Comparison of ENCODE assay signal across 21 mouse cellular contexts in the genomic region with DNA sequence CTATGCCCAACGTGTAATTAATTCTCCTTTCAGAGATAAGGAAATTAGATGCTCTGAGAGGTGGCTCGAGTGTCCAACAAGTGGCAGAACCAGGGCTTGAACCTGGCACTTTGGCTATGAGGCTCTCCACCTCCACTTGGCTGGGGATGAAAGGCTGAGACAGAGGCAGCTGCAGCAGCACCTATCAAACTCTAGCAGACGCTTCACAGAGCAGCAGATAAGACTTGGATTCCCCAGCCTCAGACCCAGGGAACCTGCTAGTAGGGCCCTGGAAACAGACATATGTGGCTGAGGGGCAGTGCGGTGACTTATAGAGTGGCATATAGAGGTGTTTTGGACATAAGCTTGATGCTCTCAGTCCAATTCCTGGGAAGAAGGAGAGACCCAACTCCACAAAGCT. TPM values are rescaled to one million over a fixed set of nuclear protein-coding genes. Genes with fewer than 3 reads are reported as not detected.
DNase-seq lines count a peak whose midpoint lies in the region; ATAC-seq lines count a peak whose summit lies in the region.
"Had no signal": no experiment of that assay in that cellular context is flagged by ENCODE, and none has a peak within 500 bp of the region (broad histone marks: within the 10 kb centered on the region; RNA-seq: fewer than 3 reads in every experiment).

No protein-coding gene starts in this region.

- no peak overlapping the region for H3K9ac ChIP-seq in liver, embryonic 12.5 days
- H3K9ac ChIP-seq: embryonic facial prominence, embryonic 12.5 days; forebrain, postnatal 0 days; hindbrain, embryonic 14.5 days had no signal

- H3K9me3 ChIP-seq in heart, embryonic 10.5 days: no peaks in the 10 kb centered on the region
- no peaks in the 10 kb centered on the region for H3K9me3 ChIP-seq in liver, embryonic 12.5 days (replicated peaks)
- H3K9me3 ChIP-seq: embryonic facial prominence, embryonic 12.5 days; G1E; hindbrain, embryonic 10.5 days had no signal

- no peak for DNase-seq in heart, embryonic 10.5 days (ENCODE audit: low spot score)
- no peak for DNase-seq in heart, postnatal 14 days
- peak; percentile 8 for DNase-seq in c-Kit-positive CD71-positive TER-119-negative erythroid progenitor cells, embryonic 14.5 days (ENCODE audit: low read depth)
- no peak for DNase-seq in kidney, adult 9 months
- DNase-seq in left cerebral cortex, postnatal 4 days: no peak
- no peak for DNase-seq in ovary, postnatal 10 days (ENCODE audit: low spot score)
- DNase-seq: adrenal gland, postnatal 14 days; B cell, adult 2 months; cerebellum, adult 2 months; cerebellum, postnatal 10 days; forebrain, postnatal 0 days; gastrocnemius, adult 2 months; gastrocnemius, postnatal 25 days had no signal

- H3K36me3 ChIP-seq in heart, embryonic 10.5 days: no peaks in the 10 kb centered on the region
- no peaks in the 10 kb centered on the region for H3K36me3 ChIP-seq in liver, embryonic 12.5 days
- H3K36me3 ChIP-seq: embryonic facial prominence, embryonic 12.5 days; G1E; hindbrain, embryonic 10.5 days had no signal

- H3K4me3 ChIP-seq in heart, embryonic 10.5 days: no peak overlapping the region
- no peak overlapping the region for H3K4me3 ChIP-seq in liver, embryonic 12.5 days
- H3K4me3 ChIP-seq: embryonic facial prominence, embryonic 12.5 days; gastrocnemius, adult 2 months; hindbrain, embryonic 10.5 days had no signal

- H3K4me2 ChIP-seq in liver, embryonic 12.5 days: no peak overlapping the region
- H3K4me2 ChIP-seq: embryonic facial prominence, embryonic 12.5 days; hindbrain, embryonic 14.5 days had no signal

- H3K27me3 ChIP-seq in heart, embryonic 10.5 days (ENCODE audit: insufficient read depth, poor library complexity, severe bottlenecking): no peaks in the 10 kb centered on the region
- H3K27me3 ChIP-seq in liver, embryonic 12.5 days (replicated peaks): no peaks in the 10 kb centered on the region
- H3K27me3 ChIP-seq: embryonic facial prominence, embryonic 12.5 days had no signal

- peak; percentile 59; the same call in 1 of the 2 replicates for ATAC-seq in liver, embryonic 12.5 days
- peak; percentile 83 for ATAC-seq in megakaryocyte progenitor cell, adult 5-6 weeks (replicated peaks; ENCODE audit: poor library complexity)
- ATAC-seq: activated CD4-positive, CD25-positive, alpha-beta regulatory T cell, adult 4 months; forebrain, postnatal 0 days; Patski had no signal

- WGBS in heart, embryonic 10.5 days: 48% methylated on average over 4 of the region's 4 CpGs
- WGBS in liver, embryonic 12.5 days (ENCODE audit: insufficient replicate concordance): 29% methylated on average over 4 of the region's 4 CpGs

- H3K4me1 ChIP-seq in heart, embryonic 10.5 days: peaks cover 39% of the 10 kb centered on the region
- H3K4me1 ChIP-seq in liver, embryonic 12.5 days: peaks cover 12% of the 10 kb centered on the region
- H3K4me1 ChIP-seq: embryonic facial prominence, embryonic 12.5 days; hindbrain, embryonic 10.5 days had no signal

- H3K27ac ChIP-seq in heart, embryonic 10.5 days: peak overlapping the region; percentile 47; the same call in 1 of the 2 replicates
- H3K27ac ChIP-seq in liver, embryonic 12.5 days: no peak overlapping the region
- H3K27ac ChIP-seq: embryonic facial prominence, embryonic 12.5 days; gastrocnemius, adult 2 months; hindbrain, embryonic 10.5 days; hindbrain, embryonic 14.5 days had no signal

- intact Hi-C loops in heart, postnatal 14 days (cut with DNase I): no loop called here
- intact Hi-C loops in left cerebral cortex, postnatal 4 days (cut with DNase I): no loop called here

RNA-seq across cellular contexts. Expression of a gene that starts 36.4 kb away (rescaled TPM):
- 11.9 and 15.9 TPM in 2 replicates for polyA plus RNA-seq in heart, embryonic 10.5 days (2016; fragmentation: Nextera tagmentation; extraction: Ambion mirVana)
- 10 to 100 TPM in 1 of 2 experiments, 1 to 10 TPM in 1; 9.9 to 10.0 TPM for total RNA-seq in heart, postnatal 14 days (2021)
- polyA plus RNA-seq in liver, embryonic 12.5 days (2016; fragmentation: Nextera tagmentation; extraction: Ambion mirVana): 5.7 and 5.9 TPM in 2 replicates
- total RNA-seq in megakaryocyte progenitor cell, adult 5-6 weeks (2015): 6.8 and 7.1 TPM in 2 replicates
- total RNA-seq in megakaryocyte progenitor cell, adult 5-6 weeks (2017): 3.4 and 6.0 TPM in 2 replicates
- total RNA-seq in left cerebral cortex, postnatal 4 days (2021): 1 to 10 TPM; 2.7 to 4.3 TPM
